Mouse (Mus musculus): ENCODE measurements around the gene P2ry10. TPM values are rescaled to one million over a fixed set of nuclear protein-coding genes. Genes with fewer than 3 reads are reported as not detected.

Gene P2ry10
- polyA plus RNA-seq, 1 experiment, result 0.04 TPM

GRCm38 (mm10) chrX:107150027-107150426, 61.7 kb downstream of the P2ry10 start:
- Histone ChIP-seq H3K27me3 (ENCODE audit: control insufficient read depth, insufficient read depth, low read length) (no peaks in the 10 kb centered on the region), H3K27ac (ENCODE audit: control insufficient read depth, insufficient read depth, low read depth, low read length) (no peak overlapping the region), H3K4me1 (ENCODE audit: control insufficient read depth, insufficient read depth, low read length) (no peaks in the 10 kb centered on the region), H3K36me3 (ENCODE audit: control insufficient read depth, insufficient read depth, low read length) (no peaks in the 10 kb centered on the region), H3K4me3 (ENCODE audit: control insufficient read depth, low read depth, low read length) (no peak overlapping the region)
- TF ChIP-seq CTCF (IDR thresholded peaks at IDR 0.05; ENCODE audit: control insufficient read depth, insufficient read depth, insufficient replicate concordance, low read depth, low read length) (no peak), POLR2A (IDR thresholded peaks at IDR 0.05; ENCODE audit: control insufficient read depth, low read depth, low read length) (no peak)

- no peak overlapping the region for H3K27ac ChIP-seq (ENCODE audit: control insufficient read depth, insufficient read depth, low read depth, low read length)
- H3K4me3 ChIP-seq (ENCODE audit: control insufficient read depth, low read depth, low read length), result no peak overlapping the region
- no peak for TF ChIP-seq POLR2A (IDR thresholded peaks at IDR 0.05; ENCODE audit: control insufficient read depth, low read depth, low read length)
- no peak for TF ChIP-seq CTCF (IDR thresholded peaks at IDR 0.05; ENCODE audit: control insufficient read depth, insufficient read depth, insufficient replicate concordance, low read depth, low read length)
- H3K36me3 ChIP-seq (ENCODE audit: control insufficient read depth, insufficient read depth, low read length), result no peaks in the 10 kb centered on the region
- no peaks in the 10 kb centered on the region for H3K4me1 ChIP-seq (ENCODE audit: control insufficient read depth, insufficient read depth, low read length)
- H3K27me3 ChIP-seq (ENCODE audit: control insufficient read depth, insufficient read depth, low read length), result no peaks in the 10 kb centered on the region
Observed at GRCm38 (mm10) chrX:107150752-107151515, 62.6 kb downstream of the P2ry10 start.

Other genes starting within 250 kb of the P2ry10 start
- gene Rtl3, start 247.8 kb upstream of the P2ry10 start, polyA plus RNA-seq (2012; rRNA removed), result 0.06 and 0.10 TPM in 2 replicates
- gene Lpar4, start 167.9 kb upstream of the P2ry10 start, polyA plus RNA-seq (2012; rRNA removed), result 0.04 and 0.06 TPM in 2 replicates
- gene P2ry10b, start 60.4 kb downstream of the P2ry10 start, polyA plus RNA-seq (2012; rRNA removed), result not detected in 2 replicates
- not detected in 2 replicates for gene Gpr174, start 167.4 kb downstream of the P2ry10 start, polyA plus RNA-seq (2012; rRNA removed)

Measured in testis, adult 2 months (tissue).